Mouse (Mus musculus): ENCODE measurements around the gene Gm49027.

Gene Gm49027

GRCm38 (mm10) chr5:123501973-123502372 is 23.3 kb downstream of the Gm49027 start:
- no peak for DNase-seq (ENCODE audit: low read depth, low spot score)

DNA sequence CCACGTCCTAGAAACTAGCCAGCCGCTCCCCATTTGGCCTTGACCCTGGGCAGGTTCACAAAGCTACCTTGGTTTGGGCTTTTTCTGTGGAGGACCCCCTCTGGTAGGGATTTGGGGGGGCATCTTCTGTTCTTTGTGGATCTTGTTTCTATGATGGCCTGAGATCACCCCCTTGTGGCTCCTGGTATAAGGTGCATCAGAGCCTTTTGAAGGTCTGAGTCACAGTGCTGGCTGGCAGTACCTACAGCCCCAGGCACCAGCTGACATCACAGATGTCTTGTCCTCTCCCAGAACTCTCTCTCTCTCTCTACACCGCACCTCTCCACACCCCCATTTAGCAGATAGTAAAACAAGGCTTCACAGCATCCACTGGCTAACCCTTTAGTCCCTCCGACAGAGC is 25.6 kb downstream of the Gm49027 start:
- peak; percentile 44 for DNase-seq (ENCODE audit: low read depth, low spot score)

DNA sequence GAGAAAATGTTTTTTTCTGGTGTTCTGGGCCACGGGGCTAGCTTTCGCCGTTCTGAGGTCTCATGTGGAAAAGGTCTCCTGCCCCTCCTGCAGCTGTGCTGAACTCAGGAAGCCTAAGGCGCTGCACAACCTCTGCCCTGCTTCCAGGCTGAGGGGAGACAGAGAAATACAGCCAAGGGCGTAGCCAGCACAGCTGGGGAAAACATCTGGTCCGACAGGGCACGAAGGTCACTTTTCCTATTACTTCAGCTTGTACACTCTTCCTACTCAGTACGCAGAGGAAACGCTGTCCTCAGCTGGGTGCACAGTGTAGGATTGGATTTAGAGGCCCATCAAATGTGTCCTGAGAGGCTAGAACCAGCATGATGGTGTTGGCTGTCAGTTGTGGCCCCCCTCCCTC is 35.4 kb downstream of the Gm49027 start:
- no peak for DNase-seq (ENCODE audit: low read depth, low spot score)

DNA sequence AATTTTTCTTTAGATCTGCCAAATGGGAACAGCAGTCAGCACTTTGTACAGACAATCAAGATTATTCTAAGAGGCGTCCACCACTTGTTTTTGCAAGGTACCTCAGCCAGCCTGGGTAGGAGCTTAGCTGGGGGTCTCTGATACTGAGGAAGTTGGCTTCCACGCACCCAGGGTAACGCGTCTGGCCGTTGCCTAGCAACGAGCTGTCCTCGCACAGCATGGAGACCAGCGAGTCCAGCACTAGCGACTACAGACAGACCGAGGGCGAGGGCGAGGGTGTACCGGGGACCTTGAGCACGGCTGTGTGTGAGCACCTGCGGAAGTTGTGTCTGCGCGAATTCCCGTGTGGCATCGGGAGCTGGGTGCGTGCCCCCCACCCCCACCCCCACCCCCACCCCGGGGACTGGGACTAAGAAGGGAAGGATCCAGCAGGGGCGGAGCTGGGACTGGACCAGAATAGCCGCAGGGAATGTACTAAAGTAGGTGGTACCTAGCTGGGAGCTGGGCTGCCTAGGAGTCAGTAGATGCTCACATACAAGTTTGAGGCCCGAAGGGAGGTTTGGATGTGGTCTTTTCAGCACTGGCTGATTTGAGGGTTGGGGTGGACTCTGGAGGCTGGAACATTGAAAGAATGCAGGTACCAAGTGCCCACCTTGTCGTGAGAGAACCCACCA is 36.0 kb downstream of the Gm49027 start, which contains the start of the genes Lrrc43 and Il31:
Lrrc43 (plus strand) TSS at position 194 of the 674 bp plus-strand sequence.
Il31 (minus strand) TSS at position 378 of the 674 bp plus-strand sequence.
- no peak for DNase-seq (ENCODE audit: low read depth, low spot score)

DNA sequence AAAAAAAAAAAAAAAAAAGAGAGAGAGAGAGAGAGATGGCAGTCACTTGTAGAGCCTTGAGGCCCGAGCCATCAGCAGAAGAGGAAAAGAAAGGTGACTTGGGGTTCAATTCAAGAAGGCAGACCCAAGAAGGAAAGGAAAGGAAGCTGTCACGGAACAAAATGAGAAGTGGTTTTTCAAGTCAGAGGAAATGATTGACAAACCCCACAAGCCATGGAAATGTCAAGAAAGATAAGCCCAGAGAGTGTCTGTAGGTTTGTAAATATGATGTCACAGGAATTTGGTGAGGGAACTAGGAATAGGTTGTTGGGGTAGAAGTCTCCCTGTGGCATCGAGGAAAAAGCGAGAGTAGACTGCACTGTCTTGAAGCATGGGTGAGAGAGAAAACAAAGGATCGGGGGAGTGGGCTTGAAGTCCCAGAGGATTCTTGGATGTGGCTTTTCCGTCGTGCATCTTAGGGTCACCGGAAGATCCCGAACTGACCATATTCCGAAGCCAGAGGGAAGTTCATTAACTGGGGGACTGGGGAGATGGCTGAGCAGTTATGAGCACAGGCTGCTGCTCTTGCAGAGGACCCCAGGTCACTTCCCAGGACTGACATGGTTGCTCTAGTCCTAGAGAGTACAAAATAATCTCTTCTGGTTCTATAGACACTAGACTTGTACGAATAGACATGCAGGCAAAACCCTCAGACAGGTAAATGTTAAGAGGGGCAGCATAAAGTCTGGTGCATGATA is 37.5 kb downstream of the Gm49027 start:
- DNase-seq (ENCODE audit: low read depth, low spot score), result no peak

DNA sequence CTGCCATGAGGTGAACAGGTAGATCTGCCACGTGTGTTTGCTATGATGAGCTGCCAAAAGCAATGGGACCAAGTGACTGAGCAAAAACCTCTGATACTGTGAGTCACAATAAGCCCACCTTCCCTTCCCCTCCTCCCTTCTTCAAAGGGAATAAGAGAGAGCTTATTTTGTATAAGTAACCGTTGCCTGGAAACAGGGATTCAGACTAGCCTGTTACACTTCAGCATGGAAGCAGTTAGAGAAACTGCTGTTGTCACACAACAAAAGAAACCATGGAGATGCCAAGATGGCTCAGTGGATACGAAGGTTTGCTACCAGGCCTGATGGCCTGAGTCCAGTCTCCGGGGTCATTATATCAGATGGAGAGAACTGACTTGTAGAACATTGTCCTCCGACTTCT is 51.5 kb downstream of the Gm49027 start:
- DNase-seq (ENCODE audit: low read depth, low spot score), result no peak

DNA sequence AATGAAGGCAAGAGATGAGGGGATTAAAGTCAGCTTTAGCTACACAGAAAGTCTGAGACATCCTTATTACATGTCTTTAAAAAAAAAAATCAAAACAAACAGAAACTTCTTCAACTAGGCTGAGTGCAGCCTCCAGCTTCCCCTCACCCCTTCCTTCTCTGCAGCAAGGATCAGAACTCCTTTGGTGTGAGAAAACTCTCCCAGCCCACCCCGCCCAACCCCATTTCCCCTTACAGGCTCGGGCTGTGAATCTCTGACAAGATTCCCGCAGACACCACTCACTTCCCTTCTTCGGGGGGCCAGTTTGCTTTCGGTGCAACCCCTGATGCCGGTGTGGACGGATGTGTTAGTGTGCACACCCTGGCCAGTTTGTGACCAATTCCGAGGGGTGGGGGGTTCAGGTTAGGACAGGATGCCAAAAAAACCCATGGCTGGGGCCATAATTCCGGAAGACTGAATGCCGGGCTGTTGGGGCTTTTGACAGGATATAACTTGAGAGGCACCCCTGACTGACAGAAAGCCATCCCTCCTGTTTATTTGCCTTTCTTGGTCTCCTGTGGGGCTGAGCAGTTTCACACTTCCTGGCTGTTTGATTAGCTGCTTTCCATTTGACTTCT is 54.4 kb downstream of the Gm49027 start:
- DNase-seq (ENCODE audit: low read depth, low spot score), result peak; percentile 56

- peak; percentile 31 for DNase-seq (ENCODE audit: low read depth, low spot score)
These were observed 60.6 kb downstream of the Gm49027 start for GRCm38 (mm10) chr5:123464638-123465037.

Measured in CD4-positive helper T cell, adult 2 months (primary cell).